Mouse (Mus musculus): Measurements from ENCODE around the gene Padi3. TPM values are rescaled to one million over a fixed set of nuclear protein-coding genes. Genes with fewer than 3 reads are reported as not detected.

The Padi3 gene
- polyA plus RNA-seq, 1 experiment: 2.8 TPM

DNA sequence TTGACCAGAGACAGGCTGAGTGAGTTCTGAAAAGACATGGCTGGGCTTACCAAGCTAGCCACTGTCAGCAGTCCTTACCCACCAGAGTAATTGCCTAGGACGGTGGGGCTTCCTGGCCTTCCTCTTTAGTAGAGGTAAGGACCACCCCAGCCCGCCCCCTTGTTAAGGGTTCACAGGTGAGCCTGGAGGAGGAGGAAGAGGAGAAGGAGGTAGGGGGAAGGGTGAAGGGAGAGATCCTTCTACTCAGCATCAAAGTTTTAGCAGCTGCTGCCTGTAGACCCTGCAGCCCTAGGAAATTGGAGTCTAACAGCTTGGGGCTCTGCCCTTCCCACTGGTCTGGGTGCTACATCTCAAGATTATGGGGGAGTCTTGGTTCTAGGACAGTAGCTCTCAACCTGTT is 67.9 kb downstream of the Padi3 start, which contains the start of gene Padi6:
Gene Padi6, minus strand, starts transcription at position 101 of the 400 bp plus-strand sequence.
- Histone ChIP-seq H3K36me3 (ENCODE audit: control insufficient read depth, insufficient read depth) (no peaks in the 10 kb centered on the region), H3K4me2 (ENCODE audit: low read depth) (no peak within 1 kb of the TSS), H3K4me3 (no peak within 1 kb of the TSS), H3K79me2 (ENCODE audit: control insufficient read depth, insufficient read depth) (no peaks in the 10 kb centered on the region), H3K27me3 (ENCODE audit: control insufficient read depth, insufficient read depth, insufficient read length) (peaks cover 17% of the 10 kb centered on the region), H3ac (ENCODE audit: control insufficient read depth, insufficient read length) (no peak within 1 kb of the TSS)
- TF ChIP-seq MAX (IDR thresholded peaks at IDR 0.05; ENCODE audit: low read depth) (no peak), REST (IDR thresholded peaks at IDR 0.05; ENCODE audit: insufficient read depth, insufficient read length) (no peak), MYOD1 (IDR thresholded peaks at IDR 0.05; ENCODE audit: control insufficient read depth in 1 of 3, insufficient read length in 2 of 3, low read depth in 2 of 3) (no peak), SRF (IDR thresholded peaks at IDR 0.05; ENCODE audit: control insufficient read depth, insufficient read length, low read depth) (no peak), POLR2AphosphoS2 (IDR thresholded peaks at IDR 0.05; ENCODE audit: insufficient read length, low read depth) (no peak), TCF12 (IDR thresholded peaks at IDR 0.05; ENCODE audit: insufficient read depth, poor library complexity, severe bottlenecking) (no peak), USF1 (IDR thresholded peaks at IDR 0.05; ENCODE audit: low read depth) (no peak), POLR2A (IDR thresholded peaks at IDR 0.05; ENCODE audit: insufficient read length, low read depth) (no peak), E2F4 (IDR thresholded peaks at IDR 0.05; ENCODE audit: insufficient read depth) (no peak), TCF3 (IDR thresholded peaks at IDR 0.05; ENCODE audit: insufficient read length, low read depth) (no peak), MYOG (IDR thresholded peaks at IDR 0.05; ENCODE audit: control insufficient read depth in 1 of 3, insufficient read depth in 1 of 3, insufficient read length in 2 of 3, low read depth in 2 of 3) (no peak), CEBPB (IDR thresholded peaks at IDR 0.05; ENCODE audit: insufficient read depth, poor library complexity, severe bottlenecking) (no peak)

DNA sequence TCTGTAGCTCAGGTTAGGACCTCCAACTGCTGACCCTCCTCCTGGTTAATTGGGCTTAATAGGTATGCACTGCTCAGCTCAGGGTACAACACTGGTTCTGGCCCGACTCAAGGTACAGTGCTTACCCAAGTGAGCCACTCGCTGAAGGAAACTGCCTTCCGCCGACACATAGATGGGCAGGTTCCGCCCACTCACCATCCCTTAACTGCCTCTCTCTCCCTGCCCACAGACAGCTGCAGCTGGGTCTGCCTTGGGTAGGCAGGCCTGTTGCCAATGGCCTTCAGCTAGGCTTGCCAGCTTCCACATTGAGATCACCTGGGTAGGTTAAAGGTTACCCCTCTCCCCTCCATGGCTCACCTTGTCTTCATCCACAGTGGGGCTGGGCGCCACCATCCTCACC is 69.0 kb downstream of the Padi3 start:
- Histone ChIP-seq H3K27me3 (ENCODE audit: control insufficient read depth, insufficient read depth, insufficient read length) (peaks cover 17% of the 10 kb centered on the region), H3K4me2 (ENCODE audit: low read depth) (no peak overlapping the region), H3K36me3 (ENCODE audit: control insufficient read depth, insufficient read depth) (no peaks in the 10 kb centered on the region), H3ac (ENCODE audit: control insufficient read depth, insufficient read length) (no peak overlapping the region), H3K4me3 (no peak overlapping the region), H3K79me2 (ENCODE audit: control insufficient read depth, insufficient read depth) (no peaks in the 10 kb centered on the region)
- TF ChIP-seq TCF12 (IDR thresholded peaks at IDR 0.05; ENCODE audit: insufficient read depth, poor library complexity, severe bottlenecking) (no peak), E2F4 (IDR thresholded peaks at IDR 0.05; ENCODE audit: insufficient read depth) (no peak), MAX (IDR thresholded peaks at IDR 0.05; ENCODE audit: low read depth) (no peak), REST (IDR thresholded peaks at IDR 0.05; ENCODE audit: insufficient read depth, insufficient read length) (no peak), MYOD1 (IDR thresholded peaks at IDR 0.05; ENCODE audit: control insufficient read depth in 1 of 3, insufficient read length in 2 of 3, low read depth in 2 of 3) (peak in 2 of 3 experiments; percentile 83 to 94), SRF (IDR thresholded peaks at IDR 0.05; ENCODE audit: control insufficient read depth, insufficient read length, low read depth) (peak; percentile 32), MYOG (IDR thresholded peaks at IDR 0.05; ENCODE audit: control insufficient read depth in 1 of 3, insufficient read depth in 1 of 3, insufficient read length in 2 of 3, low read depth in 2 of 3) (peak; percentile 53 to 94 (median 92))

DNA sequence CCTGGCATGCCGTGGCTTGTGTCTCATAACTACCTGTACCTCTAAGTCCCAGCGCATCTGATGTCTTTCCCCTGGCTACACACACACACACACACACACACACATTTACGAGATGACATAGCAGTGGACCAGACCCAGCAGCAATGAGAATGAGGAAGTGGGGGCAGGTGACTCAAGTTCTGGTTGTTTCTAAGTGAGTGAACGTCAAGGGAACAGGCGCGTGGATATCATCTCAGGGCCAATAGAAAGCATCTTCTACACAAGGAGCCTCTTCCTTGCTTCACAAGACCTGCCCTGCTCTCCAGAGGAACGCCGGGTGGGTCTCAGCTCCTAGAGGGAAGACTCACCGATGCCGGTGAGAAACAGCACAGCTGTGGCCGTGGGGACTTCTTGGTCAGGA is 69.8 kb downstream of the Padi3 start:
- no peak for TF ChIP-seq POLR2AphosphoS2 (IDR thresholded peaks at IDR 0.05; ENCODE audit: insufficient read length, low read depth)
- no peak for TF ChIP-seq E2F4 (IDR thresholded peaks at IDR 0.05; ENCODE audit: insufficient read depth)
- no peak for TF ChIP-seq POLR2A (IDR thresholded peaks at IDR 0.05; ENCODE audit: insufficient read length, low read depth)
- TF ChIP-seq MAX (IDR thresholded peaks at IDR 0.05; ENCODE audit: low read depth): no peak
- no peak for TF ChIP-seq SRF (IDR thresholded peaks at IDR 0.05; ENCODE audit: control insufficient read depth, insufficient read length, low read depth)
- TF ChIP-seq USF1 (IDR thresholded peaks at IDR 0.05; ENCODE audit: low read depth): no peak
- no peak for TF ChIP-seq MYOD1 (IDR thresholded peaks at IDR 0.05; ENCODE audit: control insufficient read depth in 1 of 3, insufficient read length in 2 of 3, low read depth in 2 of 3)
- no peak for TF ChIP-seq REST (IDR thresholded peaks at IDR 0.05; ENCODE audit: insufficient read depth, insufficient read length)
- no peak for TF ChIP-seq MYOG (IDR thresholded peaks at IDR 0.05; ENCODE audit: control insufficient read depth in 1 of 3, insufficient read depth in 1 of 3, insufficient read length in 2 of 3, low read depth in 2 of 3)
- no peak for TF ChIP-seq TCF3 (IDR thresholded peaks at IDR 0.05; ENCODE audit: insufficient read length, low read depth)
- no peak for TF ChIP-seq CEBPB (IDR thresholded peaks at IDR 0.05; ENCODE audit: insufficient read depth, poor library complexity, severe bottlenecking)
- no peak for TF ChIP-seq TCF12 (IDR thresholded peaks at IDR 0.05; ENCODE audit: insufficient read depth, poor library complexity, severe bottlenecking)
- Histone ChIP-seq H3K4me2 (ENCODE audit: low read depth) (no peak overlapping the region), H3K27me3 (ENCODE audit: control insufficient read depth, insufficient read depth, insufficient read length) (peaks cover 18% of the 10 kb centered on the region), H3K4me3 (no peak overlapping the region), H3ac (ENCODE audit: control insufficient read depth, insufficient read length) (no peak overlapping the region), H3K36me3 (ENCODE audit: control insufficient read depth, insufficient read depth) (no peaks in the 10 kb centered on the region), H3K79me2 (ENCODE audit: control insufficient read depth, insufficient read depth) (no peaks in the 10 kb centered on the region)

Other genes with a start within 250 kb of the Padi3 start
- 34.7 TPM for gene Arhgef10l, start 144.6 kb downstream of the Padi3 start, polyA plus RNA-seq (2012; fragmentation: generic; extraction: Trizol)
- gene Rcc2, start 110.1 kb downstream of the Padi3 start, polyA plus RNA-seq (2012; fragmentation: generic; extraction: Trizol): 167 TPM
- gene Padi6, start 68.0 kb downstream of the Padi3 start, polyA plus RNA-seq (2012; fragmentation: generic; extraction: Trizol): 0.20 TPM
- 1.4 TPM for gene Padi4, start 36.4 kb downstream of the Padi3 start, polyA plus RNA-seq (2012; fragmentation: generic; extraction: Trizol)
- gene Padi1, start 35.1 kb upstream of the Padi3 start, polyA plus RNA-seq (2012; fragmentation: generic; extraction: Trizol): 0.06 TPM
- 20.7 TPM for gene Padi2, start 95.7 kb upstream of the Padi3 start, polyA plus RNA-seq (2012; fragmentation: generic; extraction: Trizol)
- gene Sdhb, start 150.6 kb upstream of the Padi3 start, polyA plus RNA-seq (2012; fragmentation: generic; extraction: Trizol): 421 TPM
- gene Atp13a2, start 176.2 kb upstream of the Padi3 start, polyA plus RNA-seq (2012; fragmentation: generic; extraction: Trizol): 22.0 TPM
- 0.53 TPM for gene Mfap2, start 199.8 kb upstream of the Padi3 start, polyA plus RNA-seq (2012; fragmentation: generic; extraction: Trizol)
- gene Crocc, start 249.9 kb upstream of the Padi3 start, polyA plus RNA-seq (2012; fragmentation: generic; extraction: Trizol): 3.9 TPM